Comparison of ENCODE assay signal across 10 mouse cellular contexts in the genomic region with DNA sequence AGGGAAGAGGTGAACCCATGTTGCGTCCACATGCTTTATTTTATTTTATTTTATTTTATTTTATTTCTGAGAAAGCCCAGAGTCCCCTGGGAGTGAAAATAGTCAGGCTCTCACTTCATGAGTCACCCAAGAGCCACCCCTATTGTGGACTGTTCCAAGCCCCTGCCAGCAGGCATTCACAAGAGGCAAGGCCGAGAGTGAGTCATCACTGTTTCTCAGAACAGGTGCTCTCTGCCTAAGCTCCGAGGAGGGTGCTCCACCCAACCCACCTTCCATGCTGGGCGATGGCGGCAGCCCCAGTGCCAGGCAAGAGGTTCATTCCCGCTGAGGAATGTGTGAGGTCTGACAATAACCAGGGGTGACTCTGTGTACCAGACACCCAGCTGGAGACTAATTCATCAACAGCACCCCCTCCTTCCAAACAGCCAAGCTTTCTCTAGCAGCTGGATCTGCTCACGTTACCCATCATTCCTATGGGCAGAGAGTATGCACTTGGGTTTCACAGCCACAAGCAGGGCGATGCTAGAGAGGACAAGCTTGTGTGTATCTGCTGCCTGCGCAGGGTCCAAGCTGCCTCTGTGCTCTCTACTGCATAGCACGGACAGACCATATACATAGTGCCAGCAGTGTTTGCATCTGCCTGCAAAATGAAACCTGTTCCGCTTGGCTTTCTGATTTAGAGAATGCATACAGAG.
A peak's percentile ranks its signal among the peaks of the same experiment; 100 is the strongest.
DNase-seq lines count a peak whose midpoint lies in the region; ATAC-seq and TF ChIP-seq lines count a peak whose summit lies in the region.
"Had no signal": no experiment of that assay in that cellular context is flagged by ENCODE, and none has a peak within 500 bp of the region (broad histone marks: within the 10 kb centered on the region; RNA-seq: fewer than 3 reads in every experiment).

No protein-coding gene starts in this region.

- ATAC-seq in granulocyte monocyte progenitor cell, adult 5-6 weeks (replicated peaks; ENCODE audit: poor library complexity, severe bottlenecking), result no peak

- H3K79me2 ChIP-seq in myocyte (ENCODE audit: control insufficient read depth, insufficient read depth), result no peaks in the 10 kb centered on the region

- no peaks in the 10 kb centered on the region for H3K36me3 ChIP-seq in myocyte (ENCODE audit: control insufficient read depth, insufficient read depth)

- H3ac ChIP-seq in myocyte (ENCODE audit: control insufficient read depth, insufficient read length), result no peak overlapping the region

- no peak for TF ChIP-seq POLR2A in myocyte (IDR thresholded peaks at IDR 0.05; ENCODE audit: insufficient read length, low read depth)

- peak overlapping the region; percentile 72 for H3K4me2 ChIP-seq in myocyte (ENCODE audit: low read depth)
- H3K4me2 ChIP-seq: heart, embryonic 11.5 days had no signal

- H3K27me3 ChIP-seq in myocyte (ENCODE audit: control insufficient read depth, insufficient read depth, insufficient read length), result no peaks in the 10 kb centered on the region

- DNase-seq in adrenal gland, adult (ENCODE audit: inconsistent age in 2 of 2, low spot score in 1 of 2), result peak; percentile 82 to 89
- DNase-seq in adrenal gland, postnatal 4 days (ENCODE audit: low spot score in 2 of 2), result no peak
- peak; percentile 34 for DNase-seq in layer of hippocampus, adult 9-11 months
- DNase-seq in layer of hippocampus, postnatal 25 days (ENCODE audit: extremely low spot score in 1 of 2, low spot score in 1 of 2), result no peak
- peak; percentile 75 to 79 for DNase-seq in adrenal gland, postnatal 36 days
- no peak for DNase-seq in gastrocnemius, adult 8-10 months (ENCODE audit: low spot score in 2 of 2)
- DNase-seq: thymus, postnatal 36 days had no signal

- H3K4me3 ChIP-seq in myocyte, result no peak overlapping the region

TF ChIP-seq in myocyte, 11 proteins besides CTCF, POLR2A, EP300 and RAD21:
- peak; percentile 34 for TF ChIP-seq SRF (IDR thresholded peaks at IDR 0.05; ENCODE audit: control insufficient read depth, insufficient read length, low read depth)
- no peak for TF ChIP-seq REST (IDR thresholded peaks at IDR 0.05; ENCODE audit: insufficient read depth, insufficient read length)
- no peak for TF ChIP-seq MAX (IDR thresholded peaks at IDR 0.05; ENCODE audit: low read depth)
- TF ChIP-seq TCF12 (IDR thresholded peaks at IDR 0.05; ENCODE audit: insufficient read depth, poor library complexity, severe bottlenecking), result peak; percentile 89
- peak; percentile 54 to 95 (median 84) for TF ChIP-seq MYOG (IDR thresholded peaks at IDR 0.05; ENCODE audit: control insufficient read depth in 1 of 3, insufficient read depth in 1 of 3, insufficient read length in 2 of 3, low read depth in 2 of 3)
- no peak for TF ChIP-seq USF1 (IDR thresholded peaks at IDR 0.05; ENCODE audit: low read depth)
- TF ChIP-seq E2F4 (IDR thresholded peaks at IDR 0.05; ENCODE audit: insufficient read depth), result no peak
- TF ChIP-seq MYOD1 (IDR thresholded peaks at IDR 0.05; ENCODE audit: control insufficient read depth in 1 of 3, insufficient read length in 2 of 3, low read depth in 2 of 3), result peak; percentile 64 to 96 (median 94)
- TF ChIP-seq CEBPB (IDR thresholded peaks at IDR 0.05; ENCODE audit: insufficient read depth, poor library complexity, severe bottlenecking), result no peak
- TF ChIP-seq POLR2AphosphoS2 (IDR thresholded peaks at IDR 0.05; ENCODE audit: insufficient read length, low read depth), result no peak
- TF ChIP-seq TCF3 (IDR thresholded peaks at IDR 0.05; ENCODE audit: insufficient read length, low read depth), result peak; percentile 0

Comparison
In these comparisons a context has a peak if more than half of its experiments do, and no peak if none do; other contexts are left out.
1. DNase-seq: peak in adrenal gland, adult (2 of 2), layer of hippocampus, adult 9-11 months (single experiment) and adrenal gland, postnatal 36 days (2 of 2); none in adrenal gland, postnatal 4 days (0 of 2), layer of hippocampus, postnatal 25 days (0 of 2) and gastrocnemius, adult 8-10 months (0 of 2).